Mouse (Mus musculus): ENCODE measurements around the gene Palm3. TPM values are rescaled to one million over a fixed set of nuclear protein-coding genes. Genes with fewer than 3 reads are reported as not detected.
A peak's percentile ranks its signal among the peaks of the same experiment; 100 is the strongest.

Palm3 gene
- total and polyA plus RNA-seq, 2 experiments from 2014 or later: 8.2 to 9.6 TPM

- H3K9ac ChIP-seq (replicated peaks; ENCODE audit: low read length): no peak overlapping the region
- no peaks in the 10 kb centered on the region for H3K27me3 ChIP-seq (ENCODE audit: insufficient read depth, low read length)
- DNase-seq (ENCODE audit: low spot score): no peak
- peaks cover 11% of the 10 kb centered on the region for H3K4me1 ChIP-seq (ENCODE audit: insufficient read depth, low read length)
- no peak overlapping the region for H3K4me3 ChIP-seq (ENCODE audit: low read length)
- H3K27ac ChIP-seq: no peak overlapping the region
- no peak for TF ChIP-seq CTCF (IDR thresholded peaks at IDR 0.05; ENCODE audit: low read depth)
- no peaks in the 10 kb centered on the region for H3K9me3 ChIP-seq (ENCODE audit: low read length)
- no peaks in the 10 kb centered on the region for H3K36me3 ChIP-seq (ENCODE audit: insufficient read depth, low read length)
- 77% methylated on average over 8 of the region's 8 CpGs for WGBS
- no peak for ATAC-seq
- no peak overlapping the region for H3K4me2 ChIP-seq (ENCODE audit: low read depth, low read length)
Observed at GRCm38 (mm10) chr8:84063861-84064610, 42.8 kb downstream of the Palm3 start.

- Histone ChIP-seq H3K4me3 (ENCODE audit: low read length) (peak within 1 kb of the TSS; percentile 93), H3K9me3 (ENCODE audit: low read length) (no peaks in the 10 kb centered on the region), H3K9ac (replicated peaks; ENCODE audit: low read length) (peak within 1 kb of the TSS; percentile 53), H3K27ac (peak within 1 kb of the TSS; percentile 78), H3K4me1 (ENCODE audit: insufficient read depth, low read length) (peaks cover 15% of the 10 kb centered on the region), H3K4me2 (ENCODE audit: low read depth, low read length) (peak within 1 kb of the TSS; percentile 66), H3K27me3 (ENCODE audit: insufficient read depth, low read length) (no peaks in the 10 kb centered on the region), H3K36me3 (ENCODE audit: insufficient read depth, low read length) (no peaks in the 10 kb centered on the region)
- DNase-seq (ENCODE audit: low spot score) (no peak), ATAC-seq (no peak)
- WGBS: 100% methylated on average over 1 of the region's 1 CpGs
- TF ChIP-seq CTCF (IDR thresholded peaks at IDR 0.05; ENCODE audit: low read depth): no peak
Observed at GRCm38 (mm10) chr8:84065037-84065436, 43.8 kb downstream of the Palm3 start, which contains the start of gene Gm10643. Gene Gm10643, minus strand, starts transcription at chr8:84065137.

- Histone ChIP-seq H3K36me3 (ENCODE audit: insufficient read depth, low read length) (no peaks in the 10 kb centered on the region), H3K27ac (peak overlapping the region; percentile 78), H3K9ac (replicated peaks; ENCODE audit: low read length) (peak overlapping the region; percentile 53), H3K27me3 (ENCODE audit: insufficient read depth, low read length) (no peaks in the 10 kb centered on the region), H3K9me3 (ENCODE audit: low read length) (no peaks in the 10 kb centered on the region), H3K4me3 (ENCODE audit: low read length) (peak overlapping the region; percentile 93), H3K4me2 (ENCODE audit: low read depth, low read length) (peak overlapping the region; percentile 66), H3K4me1 (ENCODE audit: insufficient read depth, low read length) (peaks cover 19% of the 10 kb centered on the region)
- TF ChIP-seq CTCF (IDR thresholded peaks at IDR 0.05; ENCODE audit: low read depth): no peak
- DNase-seq (ENCODE audit: low spot score) (no peak), ATAC-seq (no peak)
- WGBS: 19% methylated on average over 5 of the region's 5 CpGs
Observed at GRCm38 (mm10) chr8:84065457-84066072, 44.3 kb downstream of the Palm3 start.

- H3K9me3 ChIP-seq (ENCODE audit: low read length): no peaks in the 10 kb centered on the region
- DNase-seq (ENCODE audit: low spot score) (peak; percentile 100), ATAC-seq (peak; percentile 98)
- H3K9ac ChIP-seq (replicated peaks; ENCODE audit: low read length): peak within 1 kb of the TSS; percentile 87
- H3K27ac ChIP-seq: peak within 1 kb of the TSS; percentile 96
- H3K4me3 ChIP-seq (ENCODE audit: low read length): peak within 1 kb of the TSS; percentile 93
- no peaks in the 10 kb centered on the region for H3K27me3 ChIP-seq (ENCODE audit: insufficient read depth, low read length)
- TF ChIP-seq CTCF (IDR thresholded peaks at IDR 0.05; ENCODE audit: low read depth): no peak
- H3K36me3 ChIP-seq (ENCODE audit: insufficient read depth, low read length): no peaks in the 10 kb centered on the region
- peaks cover 25% of the 10 kb centered on the region for H3K4me1 ChIP-seq (ENCODE audit: insufficient read depth, low read length)
- peak within 1 kb of the TSS; percentile 66 for H3K4me2 ChIP-seq (ENCODE audit: low read depth, low read length)
- under 1% methylated on average over 50 of the region's 51 CpGs for WGBS
Observed at GRCm38 (mm10) chr8:84066291-84066930, 45.1 kb downstream of the Palm3 start, which contains the start of gene Rfx1. Gene Rfx1, plus strand, starts transcription at chr8:84066834.

GRCm38 (mm10) chr8:84067047-84067573, 45.8 kb downstream of the Palm3 start:
- WGBS: under 1% methylated on average over 56 of the region's 58 CpGs
- peak; percentile 77 for ATAC-seq

GRCm38 (mm10) chr8:84067911-84068310, 46.6 kb downstream of the Palm3 start:
- no peaks in the 10 kb centered on the region for H3K36me3 ChIP-seq (ENCODE audit: insufficient read depth, low read length)
- H3K27ac ChIP-seq: no peak overlapping the region
- DNase-seq (ENCODE audit: low spot score) (no peak), ATAC-seq (no peak)
- H3K27me3 ChIP-seq (ENCODE audit: insufficient read depth, low read length): no peaks in the 10 kb centered on the region
- H3K9ac ChIP-seq (replicated peaks; ENCODE audit: low read length): peak overlapping the region; percentile 87; the same call in 1 of the 2 replicates
- no peak for TF ChIP-seq CTCF (IDR thresholded peaks at IDR 0.05; ENCODE audit: low read depth)
- no peaks in the 10 kb centered on the region for H3K9me3 ChIP-seq (ENCODE audit: low read length)
- H3K4me2 ChIP-seq (ENCODE audit: low read depth, low read length): peak overlapping the region; percentile 48
- H3K4me3 ChIP-seq (ENCODE audit: low read length): peak overlapping the region; percentile 93
- H3K4me1 ChIP-seq (ENCODE audit: insufficient read depth, low read length): peaks cover 33% of the 10 kb centered on the region
- WGBS: 82% methylated on average over 7 of the region's 7 CpGs

More at GRCm38 (mm10) chr8:84067047-84067573, 45.8 kb downstream of the Palm3 start:
- Histone ChIP-seq H3K4me1 (ENCODE audit: insufficient read depth, low read length) (peaks cover 28% of the 10 kb centered on the region), H3K9ac (replicated peaks; ENCODE audit: low read length) (peak overlapping the region; percentile 87), H3K36me3 (ENCODE audit: insufficient read depth, low read length) (no peaks in the 10 kb centered on the region), H3K9me3 (ENCODE audit: low read length) (no peaks in the 10 kb centered on the region), H3K4me3 (ENCODE audit: low read length) (peak overlapping the region; percentile 93), H3K27ac (peak overlapping the region; percentile 96), H3K27me3 (ENCODE audit: insufficient read depth, low read length) (no peaks in the 10 kb centered on the region), H3K4me2 (ENCODE audit: low read depth, low read length) (peak overlapping the region; percentile 48)
- peak; percentile 93 for DNase-seq (ENCODE audit: low spot score)
- no peak for TF ChIP-seq CTCF (IDR thresholded peaks at IDR 0.05; ENCODE audit: low read depth)

All from hindbrain, postnatal 0 days (tissue).